Mouse (Mus musculus) embryonic facial prominence, embryonic 10.5 days (tissue): ENCODE results near the gene Rpl35a. TPM values are rescaled to one million over a fixed set of nuclear protein-coding genes. Genes with fewer than 3 reads are reported as not detected.
A peak's percentile ranks its signal among the peaks of the same experiment; 100 is the strongest.

Source experiments
- DNase-seq: peaks from one replicate; pipeline ENCODE4 v3.0.0-alpha.2; 2017; ENCODE audit warnings: low spot score
- H3K27ac ChIP-seq: fragments of 300-500 bp; sonication (generic); replicated peaks from 2 replicates; pipeline ENCODE4 v1.5.1; 2016; ENCODE audit warnings: mild to moderate bottlenecking
- H3K27me3 ChIP-seq: fragments of 300-500 bp; sonication (generic); replicated peaks from 2 replicates; pipeline ENCODE4 v1.6.1; 2016; ENCODE audit warnings: low read depth, mild to moderate bottlenecking; ENCODE audit not compliant: poor library complexity, severe bottlenecking
- H3K36me3 ChIP-seq: fragments of 300-500 bp; sonication (generic); replicated peaks from 2 replicates; pipeline ENCODE4 v1.6.1; 2016; ENCODE audit warnings: mild to moderate bottlenecking, moderate library complexity
- H3K4me1 ChIP-seq: fragments of 300-500 bp; sonication (generic); 2 replicates; pipeline ENCODE4 v1.6.1; 2016
- H3K4me3 ChIP-seq: fragments of 300-500 bp; sonication (generic); 2 replicates; pipeline ENCODE4 v1.5.1; 2016; ENCODE audit warnings: mild to moderate bottlenecking, moderate library complexity
- H3K9me3 ChIP-seq: fragments of 300-500 bp; sonication (generic); 2 replicates; pipeline ENCODE4 v1.6.1; 2016; ENCODE audit warnings: mild to moderate bottlenecking
- WGBS: fragments of 180-500 bp; shearing (Covaris S2); methylation state at CpG from one replicate; pipeline ENCODE4 v1.1.7; 2016; 5-methylcytosine and 5-hydroxymethylcytosine counted together
- microRNA counts: library from miRNA; unstranded; fragments of <30 nt; microRNA quantifications from one replicate; lab custom pipeline; 2017
- microRNA-seq: library from miRNA; unstranded; fragments of <30 nt; microRNA quantifications from one replicate; pipeline ENCODE4, GENCODE M21; 2017
- polyA plus RNA-seq: library from polyadenylated mRNA; unstranded; fragments of >200 nt; fragmentation: Nextera tagmentation; extraction: Ambion mirVana; gene quantifications from 2 replicates; pipeline ENCODE4 v1.2.1, GENCODE M21; 2016

Rpl35a gene
- polyA plus RNA-seq, 1 experiment from 2014 or later, result 1,025 TPM

DNA sequence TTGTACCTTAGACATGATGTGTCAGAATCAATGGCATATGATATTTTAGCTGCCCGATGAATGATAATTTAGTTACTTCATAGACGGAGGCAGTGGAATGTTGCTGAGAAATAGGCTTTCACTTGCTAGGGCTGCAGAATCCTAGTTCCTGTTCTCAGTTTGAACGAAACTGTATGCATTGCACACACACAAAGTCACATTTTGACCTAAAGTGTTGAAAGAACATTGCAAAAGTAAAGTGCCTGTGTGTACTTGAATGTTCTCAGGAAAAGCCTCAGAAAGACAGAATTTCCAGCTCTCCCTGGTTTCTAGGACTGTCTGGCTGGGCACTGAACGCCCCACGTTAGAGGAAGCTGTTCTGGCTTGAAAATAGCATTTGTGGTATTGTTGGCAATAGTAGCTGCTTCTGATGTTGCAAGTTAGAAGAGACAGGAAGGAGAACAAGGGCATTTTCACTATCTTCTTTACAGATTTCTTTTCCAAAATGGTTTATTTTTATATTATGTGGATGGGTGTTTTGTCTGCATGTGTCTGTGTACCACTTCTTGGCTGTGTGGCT lies 20.9 kb downstream of the Rpl35a start:
- 90% methylated on average over 5 of the region's 5 CpGs for WGBS
- Histone ChIP-seq H3K27ac (no peak overlapping the region), H3K4me3 (no peak overlapping the region), H3K4me1 (no peaks in the 10 kb centered on the region), H3K36me3 (peaks cover 55% of the 10 kb centered on the region), H3K9me3 (no peaks in the 10 kb centered on the region), H3K27me3 (no peaks in the 10 kb centered on the region)
- no peak for DNase-seq

DNA sequence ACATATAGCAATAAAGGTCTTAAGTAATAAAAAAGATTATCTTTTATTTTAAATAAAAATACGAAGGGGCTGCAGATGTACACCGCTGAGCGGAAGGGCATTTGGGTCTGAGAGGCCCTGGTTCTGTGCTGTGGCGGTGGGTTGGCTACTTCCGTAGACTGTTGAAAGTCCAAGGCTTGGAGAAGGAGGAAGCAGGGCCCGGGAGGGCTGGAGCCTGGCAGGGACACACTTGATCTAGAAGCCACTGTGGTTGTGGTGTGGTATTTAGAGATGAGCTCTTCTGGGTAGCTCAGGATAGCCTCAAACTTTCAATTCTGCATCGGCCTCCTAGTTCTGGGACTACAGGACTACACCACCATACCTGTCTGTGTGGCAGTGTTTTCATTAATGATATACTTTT lies 23.8 kb downstream of the Rpl35a start:
- WGBS, result 96% methylated on average over 7 of the region's 7 CpGs
- Histone ChIP-seq H3K4me3 (no peak overlapping the region), H3K27me3 (no peaks in the 10 kb centered on the region), H3K27ac (no peak overlapping the region), H3K9me3 (no peaks in the 10 kb centered on the region), H3K4me1 (no peaks in the 10 kb centered on the region), H3K36me3 (peaks cover 57% of the 10 kb centered on the region)
- DNase-seq, result no peak

DNA sequence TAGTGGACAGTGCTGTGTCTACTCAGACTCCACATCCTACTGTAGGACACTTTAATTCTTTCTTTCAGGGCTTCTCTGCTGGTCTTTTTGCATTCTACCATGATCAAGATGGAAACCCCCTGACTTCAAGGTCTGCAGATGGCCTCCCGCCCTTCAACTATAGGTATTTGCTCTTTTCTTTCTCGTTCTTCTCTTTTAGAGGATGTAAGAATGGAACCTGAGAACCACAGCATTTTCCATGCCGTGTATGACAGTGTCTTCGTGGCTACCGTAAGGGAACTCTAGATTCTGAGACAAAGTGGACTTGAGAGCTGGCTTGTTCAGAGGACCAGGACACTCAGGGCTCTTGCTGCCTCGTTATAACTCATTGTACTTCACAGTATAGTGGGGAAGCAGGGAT lies 26.7 kb downstream of the Rpl35a start:
- Histone ChIP-seq H3K27ac (no peak overlapping the region), H3K36me3 (peaks cover 49% of the 10 kb centered on the region), H3K4me1 (no peaks in the 10 kb centered on the region), H3K4me3 (no peak overlapping the region), H3K9me3 (no peaks in the 10 kb centered on the region), H3K27me3 (no peaks in the 10 kb centered on the region)
- WGBS, result 92% methylated on average over 6 of the region's 6 CpGs
- no peak for DNase-seq

DNA sequence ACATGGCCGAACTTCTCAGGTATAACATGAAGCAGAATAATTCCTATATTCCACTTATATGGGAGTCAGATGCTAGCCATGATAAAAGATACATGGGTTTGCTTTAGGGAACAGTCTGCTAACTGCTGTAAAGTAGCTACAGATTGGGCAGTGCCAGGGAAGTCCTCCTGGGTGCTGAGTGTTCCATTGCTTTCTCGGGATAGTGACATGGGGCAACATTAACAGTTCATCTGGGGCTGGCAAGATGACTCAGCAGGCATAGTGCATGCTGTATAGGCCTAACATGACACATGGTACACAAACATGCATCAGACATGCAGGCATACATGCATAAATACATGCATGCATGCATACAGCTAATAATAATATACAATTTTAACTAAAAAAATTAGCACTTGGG lies 27.7 kb downstream of the Rpl35a start:
- Histone ChIP-seq H3K27ac (no peak overlapping the region), H3K27me3 (no peaks in the 10 kb centered on the region), H3K9me3 (no peaks in the 10 kb centered on the region), H3K4me1 (no peaks in the 10 kb centered on the region), H3K4me3 (no peak overlapping the region), H3K36me3 (peaks cover 53% of the 10 kb centered on the region)
- WGBS, result 86% methylated on average over 2 of the region's 2 CpGs
- no peak for DNase-seq

DNA sequence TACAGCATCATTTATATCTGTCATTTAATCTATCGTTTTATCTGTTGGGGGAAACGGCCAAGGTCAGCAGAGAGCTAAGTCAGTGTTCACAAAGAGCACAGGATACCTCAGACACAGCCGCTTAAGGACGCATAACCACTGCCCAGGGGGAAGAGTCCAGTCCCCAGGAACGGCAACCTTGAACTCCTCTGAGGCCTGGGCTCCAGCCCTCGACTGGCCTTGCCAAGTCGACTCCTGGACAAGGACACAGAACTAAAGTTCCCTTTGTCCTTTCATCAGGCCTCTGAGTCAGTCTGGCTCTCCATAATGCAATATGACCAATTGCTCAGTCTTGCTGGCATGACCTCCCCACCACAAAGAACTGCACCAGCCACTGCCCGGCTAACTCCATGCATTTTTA lies 29.4 kb downstream of the Rpl35a start:
- DNase-seq, result no peak
- Histone ChIP-seq H3K4me1 (no peaks in the 10 kb centered on the region), H3K9me3 (no peaks in the 10 kb centered on the region), H3K27me3 (no peaks in the 10 kb centered on the region), H3K27ac (no peak overlapping the region), H3K36me3 (peaks cover 67% of the 10 kb centered on the region), H3K4me3 (no peak overlapping the region)
- WGBS, result 85% methylated on average over 8 of the region's 8 CpGs

MicroRNAs encoded within 50 kb of the gene (microRNA counts, 519-probe panel; counts per million panel counts)
- 188 counts per million, percentile 57 among the panel's probes with 10 or more counts for microRNA mmu-miR-1947 (lab: Ali Mortazavi, UCI)

Small RNAs within 50 kb of the gene (microRNA-seq; reads per million reads assigned to microRNA genes)
- gene Gm22231 (not detected), gene Mir1947 (9.8 reads per million, percentile 21 among the genes with 10 or more reads in this experiment)

Other genes with a start within 250 kb of the Rpl35a start
- not detected in 2 replicates for gene Smbd1, start 246.0 kb upstream of the Rpl35a start, polyA plus RNA-seq
- 102 and 104 TPM in 2 replicates for gene Fyttd1, start 179.0 kb upstream of the Rpl35a start, polyA plus RNA-seq
- 17.7 and 19.9 TPM in 2 replicates for gene Rubcn, start 178.7 kb upstream of the Rpl35a start, polyA plus RNA-seq
- 31.4 and 32.3 TPM in 2 replicates for gene Lrch3, start 142.4 kb upstream of the Rpl35a start, polyA plus RNA-seq
- 2.1 and 3.6 TPM in 2 replicates for gene Iqcg, start 235 bp upstream of the Rpl35a start, polyA plus RNA-seq
- gene Lmln, start 6.1 kb downstream of the Rpl35a start, polyA plus RNA-seq, result 2.6 and 3.7 TPM in 2 replicates
- 22.2 and 23.8 TPM in 2 replicates for gene Osbpl11, start 128.6 kb downstream of the Rpl35a start, polyA plus RNA-seq
- 64.9 and 66.8 TPM in 2 replicates for gene Snx4, start 195.0 kb downstream of the Rpl35a start, polyA plus RNA-seq